Mouse (Mus musculus) ES-Bruce4 (cell line): ENCODE results near the gene Erich2.

Source experiments
- CTCF ChIP-seq: IDR thresholded peaks from one replicate; pipeline ENCODE4 v1.8.1; 2011; ENCODE audit warnings: low read depth, low read length
- POLR2A ChIP-seq: IDR thresholded peaks from one replicate; pipeline ENCODE4 v1.8.1; 2011; ENCODE audit warnings: low read length; ENCODE audit not compliant: insufficient read depth

DNA sequence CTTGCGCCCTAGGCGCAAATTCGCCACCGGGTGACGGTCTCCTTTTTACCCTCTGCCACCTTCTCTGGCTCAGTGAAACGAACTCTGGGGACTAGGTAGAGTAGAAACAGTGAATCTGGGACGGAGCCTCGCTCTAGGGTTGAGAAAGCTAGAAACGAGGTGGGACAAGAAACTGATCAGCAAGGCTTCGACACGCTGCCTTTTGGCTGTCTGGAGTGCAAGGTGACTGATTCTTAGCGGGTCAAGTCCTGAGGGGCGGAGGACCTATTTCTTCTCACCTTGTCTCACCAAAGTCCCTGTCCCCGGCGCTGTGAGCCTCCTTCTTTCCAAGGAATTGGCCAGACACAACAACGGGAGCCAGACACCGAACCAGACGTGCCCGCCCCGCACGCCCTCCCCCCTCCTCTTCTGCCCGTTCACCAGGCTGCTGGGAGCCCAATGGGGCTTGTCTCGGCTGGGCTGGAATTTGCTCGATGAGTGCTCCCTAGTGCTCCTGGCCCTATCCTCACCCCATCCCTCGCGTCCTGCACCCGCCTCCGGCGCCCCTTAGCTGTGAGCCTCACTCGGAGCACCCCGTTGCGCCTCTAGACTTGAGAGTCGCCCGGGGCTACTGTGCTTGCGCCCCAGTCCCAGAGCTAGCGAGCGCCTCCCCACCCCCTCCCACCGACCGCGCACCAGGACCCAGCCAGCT is 54.5 kb downstream of the Erich2 start:
- no peak for TF ChIP-seq CTCF
- TF ChIP-seq POLR2A, result no peak
